Mouse (Mus musculus) neural tube, embryonic 15.5 days (tissue): ENCODE results near the gene Bdp1. TPM values are rescaled to one million over a fixed set of nuclear protein-coding genes. Genes with fewer than 3 reads are reported as not detected.
"Not testable (repeated sequence)": the region's sequence is repeated elsewhere in the genome, so short reads cannot be mapped to it uniquely, and the experiment has no call there.

Experiments
- ATAC-seq: fragments of 200-750 bp; cut with Nextera tagmentation; 2 replicates; pipeline ENCODE4 v1.8.0; 2017; ENCODE audit warnings: mild to moderate bottlenecking, moderate TSS enrichment, moderate library complexity; ENCODE audit not compliant: low FRiP score
- H3K27ac ChIP-seq: fragments of 300-500 bp; sonication (generic); replicated peaks from 2 replicates; pipeline ENCODE4 v1.5.1; 2015; ENCODE audit warnings: mild to moderate bottlenecking, inconsistent platforms
- H3K27me3 ChIP-seq: fragments of 300-500 bp; sonication (generic); replicated peaks from 2 replicates; pipeline ENCODE4 v1.6.1; 2015; ENCODE audit warnings: inconsistent platforms
- H3K36me3 ChIP-seq: fragments of 300-500 bp; sonication (generic); 2 replicates; pipeline ENCODE4 v1.6.1; 2015; ENCODE audit warnings: inconsistent platforms
- H3K4me1 ChIP-seq: fragments of 300-500 bp; sonication (generic); 2 replicates; pipeline ENCODE4 v1.6.1; 2015; ENCODE audit warnings: inconsistent platforms
- H3K4me2 ChIP-seq: fragments of 300-500 bp; sonication (generic); 2 replicates; pipeline ENCODE4 v1.6.1; 2015; ENCODE audit warnings: inconsistent platforms, mild to moderate bottlenecking, moderate library complexity
- H3K4me3 ChIP-seq: fragments of 300-500 bp; sonication (generic); replicated peaks from 2 replicates; pipeline ENCODE4 v1.5.1; 2015; ENCODE audit warnings: mild to moderate bottlenecking, inconsistent platforms
- H3K9ac ChIP-seq: fragments of 300-500 bp; sonication (generic); replicated peaks from 2 replicates; pipeline ENCODE4 v1.6.1; 2015; ENCODE audit warnings: mild to moderate bottlenecking, inconsistent platforms
- H3K9me3 ChIP-seq: fragments of 300-500 bp; sonication (generic); replicated peaks from 2 replicates; pipeline ENCODE4 v1.6.1; 2016; ENCODE audit warnings: inconsistent platforms
- WGBS: fragments of 180-500 bp; shearing (Covaris S2); methylation state at CpG from one replicate; pipeline ENCODE4 v1.1.7; 2015; ENCODE audit warnings: mixed read lengths; 5-methylcytosine and 5-hydroxymethylcytosine counted together
- polyA plus RNA-seq: library from polyadenylated mRNA; unstranded; fragments of >200 nt; fragmentation: Nextera tagmentation; extraction: Ambion mirVana; gene quantifications from 2 replicates; pipeline ENCODE4 v1.2.1, GENCODE M21; 2015

Bdp1 gene
- polyA plus RNA-seq, 1 experiment from 2014 or later, result 25.4 TPM

GRCm38 (mm10) chr13:100071473-100071872 is 32.4 kb downstream of the Bdp1 start:
- Histone ChIP-seq H3K27ac (no peak overlapping the region), H3K4me1 (no peaks in the 10 kb centered on the region), H3K4me2 (no peak overlapping the region), H3K36me3 (peaks cover 70% of the 10 kb centered on the region), H3K27me3 (no peaks in the 10 kb centered on the region), H3K9me3 (no peaks in the 10 kb centered on the region), H3K4me3 (no peak overlapping the region), H3K9ac (no peak overlapping the region)
- ATAC-seq, result no peak
- 89% methylated on average over 8 of the region's 8 CpGs for WGBS

GRCm38 (mm10) chr13:100067821-100068220 is 36.0 kb downstream of the Bdp1 start:
- no peak for ATAC-seq
- no peak overlapping the region for H3K4me2 ChIP-seq
- H3K9ac ChIP-seq, result no peak overlapping the region
- peaks cover 70% of the 10 kb centered on the region for H3K36me3 ChIP-seq
- no peak overlapping the region for H3K4me3 ChIP-seq
- no peaks in the 10 kb centered on the region for H3K27me3 ChIP-seq
- no peaks in the 10 kb centered on the region for H3K9me3 ChIP-seq
- no peaks in the 10 kb centered on the region for H3K4me1 ChIP-seq
- WGBS, result 91% methylated on average over 6 of the region's 6 CpGs
- H3K27ac ChIP-seq, result no peak overlapping the region

GRCm38 (mm10) chr13:100063936-100064335 is 39.9 kb downstream of the Bdp1 start:
- 98% methylated on average over 3 of the region's 3 CpGs for WGBS
- no peaks in the 10 kb centered on the region for H3K4me1 ChIP-seq
- no peaks in the 10 kb centered on the region for H3K27me3 ChIP-seq
- no peak for ATAC-seq
- H3K9ac ChIP-seq, result no peak overlapping the region
- no peak overlapping the region for H3K4me3 ChIP-seq
- no peak overlapping the region for H3K4me2 ChIP-seq
- H3K27ac ChIP-seq, result no peak overlapping the region
- H3K36me3 ChIP-seq, result peaks cover 71% of the 10 kb centered on the region
- no peaks in the 10 kb centered on the region for H3K9me3 ChIP-seq

- not testable (repeated sequence) for H3K4me2 ChIP-seq, H3K9ac ChIP-seq, ATAC-seq, H3K27ac ChIP-seq, H3K4me1 ChIP-seq, H3K27me3 ChIP-seq, H3K4me3 ChIP-seq, H3K9me3 ChIP-seq
- 97% methylated on average over 8 of the region's 8 CpGs for WGBS
- H3K36me3 ChIP-seq, result peaks cover 79% of the 10 kb centered on the region
Observed at GRCm38 (mm10) chr13:100057738-100058137, 46.1 kb downstream of the Bdp1 start.

- no peak overlapping the region for H3K4me3 ChIP-seq
- no peak overlapping the region for H3K4me2 ChIP-seq
- H3K27me3 ChIP-seq, result no peaks in the 10 kb centered on the region
- no peaks in the 10 kb centered on the region for H3K4me1 ChIP-seq
- no peak for ATAC-seq
- no peak overlapping the region for H3K9ac ChIP-seq
- H3K27ac ChIP-seq, result no peak overlapping the region
- 89% methylated on average over 6 of the region's 6 CpGs for WGBS
- H3K36me3 ChIP-seq, result peaks cover 61% of the 10 kb centered on the region
- no peaks in the 10 kb centered on the region for H3K9me3 ChIP-seq
Observed at GRCm38 (mm10) chr13:100026013-100026412, 77.9 kb downstream of the Bdp1 start.

GRCm38 (mm10) chr13:100016891-100017290 is 87.0 kb downstream of the Bdp1 start:
- H3K27ac ChIP-seq, result no peak overlapping the region
- peaks cover 23% of the 10 kb centered on the region for H3K4me1 ChIP-seq
- no peak overlapping the region for H3K4me3 ChIP-seq
- no peak for ATAC-seq
- H3K36me3 ChIP-seq, result 0 out of 2 replicates have a peak, but pooled peaks cover 3% of the 10 kb centered on the region
- WGBS, result 95% methylated on average over 9 of the region's 9 CpGs
- H3K9ac ChIP-seq, result no peak overlapping the region
- no peak overlapping the region for H3K4me2 ChIP-seq
- H3K9me3 ChIP-seq, result no peaks in the 10 kb centered on the region
- no peaks in the 10 kb centered on the region for H3K27me3 ChIP-seq

- Histone ChIP-seq H3K4me1 (peaks cover 23% of the 10 kb centered on the region), H3K4me2 (peak overlapping the region; percentile 91), H3K9ac (peak overlapping the region; percentile 48), H3K4me3 (peak overlapping the region; percentile 60), H3K27ac (peak overlapping the region; percentile 76), H3K36me3 (no peaks in the 10 kb centered on the region), H3K9me3 (no peaks in the 10 kb centered on the region), H3K27me3 (no peaks in the 10 kb centered on the region)
- 6% methylated on average over 8 of the region's 8 CpGs for WGBS
- peak; percentile 58 for ATAC-seq
Observed at GRCm38 (mm10) chr13:100015937-100016336, 87.9 kb downstream of the Bdp1 start.

GRCm38 (mm10) chr13:100014906-100015895 is 88.7 kb downstream of the Bdp1 start, which contains the start of gene Mccc2:
TSS of gene Mccc2 (minus strand) at chr13:100015639.
- no peaks in the 10 kb centered on the region for H3K27me3 ChIP-seq
- peak within 1 kb of the TSS; percentile 60 for H3K4me3 ChIP-seq
- no peaks in the 10 kb centered on the region for H3K9me3 ChIP-seq
- H3K36me3 ChIP-seq, result no peaks in the 10 kb centered on the region
- peak; percentile 100 for ATAC-seq
- H3K9ac ChIP-seq, result peak within 1 kb of the TSS; percentile 63
- 4% methylated on average over 47 of the region's 47 CpGs for WGBS
- H3K27ac ChIP-seq, result peak within 1 kb of the TSS; percentile 76
- H3K4me2 ChIP-seq, result peak within 1 kb of the TSS; percentile 91
- peaks cover 23% of the 10 kb centered on the region for H3K4me1 ChIP-seq

- Histone ChIP-seq H3K9me3 (no peaks in the 10 kb centered on the region), H3K36me3 (no peaks in the 10 kb centered on the region), H3K4me2 (no peak overlapping the region), H3K27ac (no peak overlapping the region), H3K4me1 (peaks cover 2% of the 10 kb centered on the region; the same call in 1 of the 2 replicates), H3K4me3 (no peak overlapping the region), H3K27me3 (no peaks in the 10 kb centered on the region), H3K9ac (no peak overlapping the region)
- ATAC-seq, result no peak
- WGBS, result 90% methylated on average over 12 of the region's 12 CpGs
Observed at GRCm38 (mm10) chr13:100005911-100006496, 97.9 kb downstream of the Bdp1 start.

- no peaks in the 10 kb centered on the region for H3K9me3 ChIP-seq
- peak; percentile 78; the same call in 1 of the 2 replicates for ATAC-seq
- no peaks in the 10 kb centered on the region for H3K36me3 ChIP-seq
Observed at GRCm38 (mm10) chr13:100001790-100002196, 102.1 kb downstream of the Bdp1 start.

GRCm38 (mm10) chr13:99999078-99999477 is 104.8 kb downstream of the Bdp1 start:
- H3K9ac ChIP-seq, result no peak overlapping the region
- no peaks in the 10 kb centered on the region for H3K4me1 ChIP-seq
- no peaks in the 10 kb centered on the region for H3K27me3 ChIP-seq
- H3K27ac ChIP-seq, result no peak overlapping the region
- ATAC-seq, result no peak
- no peaks in the 10 kb centered on the region for H3K9me3 ChIP-seq
- WGBS, result 93% methylated on average over 3 of the region's 3 CpGs
- H3K36me3 ChIP-seq, result no peaks in the 10 kb centered on the region
- H3K4me3 ChIP-seq, result no peak overlapping the region
- H3K4me2 ChIP-seq, result no peak overlapping the region

More at GRCm38 (mm10) chr13:100001790-100002196, 102.1 kb downstream of the Bdp1 start:
- H3K4me1 ChIP-seq, result no peaks in the 10 kb centered on the region
- H3K27me3 ChIP-seq, result no peaks in the 10 kb centered on the region
- 32% methylated on average over 5 of the region's 5 CpGs for WGBS
- H3K4me3 ChIP-seq, result no peak overlapping the region
- H3K9ac ChIP-seq, result no peak overlapping the region
- no peak overlapping the region for H3K27ac ChIP-seq
- no peak overlapping the region for H3K4me2 ChIP-seq

GRCm38 (mm10) chr13:99998099-99998498 is 105.8 kb downstream of the Bdp1 start:
- H3K27me3 ChIP-seq, result no peaks in the 10 kb centered on the region
- WGBS, result 85% methylated on average over 3 of the region's 3 CpGs
- H3K9ac ChIP-seq, result no peak overlapping the region
- H3K36me3 ChIP-seq, result no peaks in the 10 kb centered on the region
- no peak for ATAC-seq
- no peaks in the 10 kb centered on the region for H3K4me1 ChIP-seq
- H3K4me2 ChIP-seq, result no peak overlapping the region
- H3K4me3 ChIP-seq, result no peak overlapping the region
- no peak overlapping the region for H3K27ac ChIP-seq
- no peaks in the 10 kb centered on the region for H3K9me3 ChIP-seq
